Comparison of ENCODE assay signal across 17 mouse cellular contexts in the genomic region with DNA sequence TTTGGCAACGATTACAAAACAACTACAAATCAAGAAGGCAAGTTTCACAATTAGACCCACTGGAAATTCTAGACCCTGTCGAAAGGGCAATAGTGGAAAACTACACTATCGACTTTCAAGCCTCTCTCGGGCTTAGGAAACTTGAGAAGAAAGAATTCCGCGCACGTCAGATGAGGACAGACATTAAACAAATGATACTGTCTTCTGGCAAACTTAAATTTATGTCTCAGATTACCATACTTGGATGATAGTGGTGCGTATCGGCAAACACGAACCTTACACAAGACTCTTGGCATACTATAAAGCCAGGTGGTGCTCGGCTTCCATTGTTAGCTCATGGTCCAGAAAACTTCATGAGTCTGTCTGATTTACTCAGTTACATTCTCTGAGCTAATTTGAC.
DNase-seq lines count a peak whose midpoint lies in the region; ATAC-seq and TF ChIP-seq lines count a peak whose summit lies in the region.
"Had no signal": no experiment of that assay in that cellular context is flagged by ENCODE, and none has a peak within 500 bp of the region (broad histone marks: within the 10 kb centered on the region; RNA-seq: fewer than 3 reads in every experiment).

No protein-coding gene starts in this region.

- H3ac ChIP-seq in myocyte (ENCODE audit: control insufficient read depth, insufficient read length), result no peak overlapping the region

- 43% methylated on average over 11 of the region's 11 CpGs for WGBS in embryonic facial prominence, embryonic 11.5 days
- WGBS in embryonic facial prominence, embryonic 10.5 days, result 54% methylated on average over 11 of the region's 11 CpGs
- WGBS in limb, embryonic 14.5 days, result 63% methylated on average over 11 of the region's 11 CpGs
- 81% methylated on average over 11 of the region's 11 CpGs for WGBS in limb, embryonic 10.5 days
- WGBS in forebrain, embryonic 10.5 days, result 84% methylated on average over 11 of the region's 11 CpGs

- DNase-seq in embryonic facial prominence, embryonic 11.5 days (ENCODE audit: low spot score), result peak; percentile 43
- DNase-seq in embryonic facial prominence, embryonic 10.5 days (ENCODE audit: low spot score), result no peak
- DNase-seq in limb, embryonic 14.5 days (ENCODE audit: low spot score), result peak; percentile 31
- no peak for DNase-seq in limb, embryonic 10.5 days (ENCODE audit: low spot score)
- peak; percentile 63 for DNase-seq in NIH3T3 (ENCODE audit: low read depth)
- no peak for DNase-seq in forebrain, embryonic 10.5 days (ENCODE audit: extremely low spot score, low spot score)
- DNase-seq: adrenal gland, adult 8-10 months; cerebellum, adult 9-11 months; gastrocnemius, postnatal 25 days; lung, postnatal 14 days; thymus, postnatal 14 days had no signal

- H3K4me3 ChIP-seq in embryonic facial prominence, embryonic 11.5 days (ENCODE audit: low read depth, low read length), result no peak overlapping the region
- no peak overlapping the region for H3K4me3 ChIP-seq in embryonic facial prominence, embryonic 10.5 days
- no peak overlapping the region for H3K4me3 ChIP-seq in limb, embryonic 14.5 days (replicated peaks; ENCODE audit: low read length)
- no peak overlapping the region for H3K4me3 ChIP-seq in limb, embryonic 10.5 days
- no peak overlapping the region for H3K4me3 ChIP-seq in myocyte
- no peak overlapping the region for H3K4me3 ChIP-seq in forebrain, embryonic 10.5 days
- H3K4me3 ChIP-seq: limb, embryonic 12.5 days; liver, embryonic 15.5 days had no signal

- no peak for ATAC-seq in embryonic facial prominence, embryonic 11.5 days (replicated peaks; ENCODE audit: insufficient number of reproducible peaks, low FRiP score, low TSS enrichment, low read depth)
- peak; percentile 26; the same call in 1 of the 2 replicates for ATAC-seq in limb, embryonic 14.5 days (ENCODE audit: low FRiP score, low read depth)
- ATAC-seq: forebrain, embryonic 14.5 days; hindbrain, embryonic 16.5 days; intestine, embryonic 16.5 days had no signal

- no peaks in the 10 kb centered on the region for H3K36me3 ChIP-seq in embryonic facial prominence, embryonic 11.5 days (replicated peaks; ENCODE audit: control insufficient read depth, insufficient read depth, low read depth, low read length)
- no peaks in the 10 kb centered on the region for H3K36me3 ChIP-seq in embryonic facial prominence, embryonic 10.5 days (replicated peaks)
- no peaks in the 10 kb centered on the region for H3K36me3 ChIP-seq in limb, embryonic 14.5 days (ENCODE audit: control insufficient read depth, insufficient read depth, low read length)
- H3K36me3 ChIP-seq in limb, embryonic 10.5 days, result no peaks in the 10 kb centered on the region
- H3K36me3 ChIP-seq in myocyte (ENCODE audit: control insufficient read depth, insufficient read depth), result no peaks in the 10 kb centered on the region
- H3K36me3 ChIP-seq in forebrain, embryonic 10.5 days (replicated peaks), result no peaks in the 10 kb centered on the region
- H3K36me3 ChIP-seq: limb, embryonic 12.5 days; liver, embryonic 15.5 days had no signal

- no peak overlapping the region for H3K9ac ChIP-seq in embryonic facial prominence, embryonic 11.5 days (replicated peaks; ENCODE audit: low read length)
- H3K9ac ChIP-seq in limb, embryonic 14.5 days (ENCODE audit: low read depth, low read length, severe bottlenecking), result no peak overlapping the region
- H3K9ac ChIP-seq: limb, embryonic 12.5 days; liver, embryonic 15.5 days had no signal

- H3K27me3 ChIP-seq in embryonic facial prominence, embryonic 11.5 days (ENCODE audit: control insufficient read depth, insufficient read depth, low read length), result no peaks in the 10 kb centered on the region
- H3K27me3 ChIP-seq in embryonic facial prominence, embryonic 10.5 days (replicated peaks; ENCODE audit: low read depth, poor library complexity, severe bottlenecking), result no peaks in the 10 kb centered on the region
- no peaks in the 10 kb centered on the region for H3K27me3 ChIP-seq in limb, embryonic 14.5 days (ENCODE audit: control insufficient read depth, insufficient read depth, low read length)
- no peaks in the 10 kb centered on the region for H3K27me3 ChIP-seq in limb, embryonic 10.5 days (ENCODE audit: low read depth, poor library complexity, severe bottlenecking)
- H3K27me3 ChIP-seq in myocyte (ENCODE audit: control insufficient read depth, insufficient read depth, insufficient read length), result no peaks in the 10 kb centered on the region
- H3K27me3 ChIP-seq in forebrain, embryonic 10.5 days (ENCODE audit: poor library complexity, severe bottlenecking), result no peaks in the 10 kb centered on the region
- H3K27me3 ChIP-seq: limb, embryonic 12.5 days; liver, embryonic 15.5 days had no signal

- no peaks in the 10 kb centered on the region for H3K79me2 ChIP-seq in myocyte (ENCODE audit: control insufficient read depth, insufficient read depth)

- H3K9me3 ChIP-seq in embryonic facial prominence, embryonic 11.5 days (replicated peaks; ENCODE audit: control insufficient read depth, low read length), result no peaks in the 10 kb centered on the region
- H3K9me3 ChIP-seq in embryonic facial prominence, embryonic 10.5 days, result no peaks in the 10 kb centered on the region
- H3K9me3 ChIP-seq in limb, embryonic 14.5 days (ENCODE audit: control insufficient read depth, low read length), result no peaks in the 10 kb centered on the region
- no peaks in the 10 kb centered on the region for H3K9me3 ChIP-seq in limb, embryonic 10.5 days (replicated peaks)
- H3K9me3 ChIP-seq in forebrain, embryonic 10.5 days, result no peaks in the 10 kb centered on the region
- H3K9me3 ChIP-seq: limb, embryonic 12.5 days; liver, embryonic 15.5 days had no signal

- no peak overlapping the region for H3K4me2 ChIP-seq in embryonic facial prominence, embryonic 11.5 days (ENCODE audit: low read depth, low read length)
- no peak overlapping the region for H3K4me2 ChIP-seq in limb, embryonic 14.5 days (replicated peaks; ENCODE audit: low read depth, low read length, severe bottlenecking)
- peak overlapping the region; percentile 42 for H3K4me2 ChIP-seq in myocyte (ENCODE audit: low read depth)
- H3K4me2 ChIP-seq: limb, embryonic 12.5 days; liver, embryonic 15.5 days had no signal

- H3K4me1 ChIP-seq in embryonic facial prominence, embryonic 11.5 days (ENCODE audit: control insufficient read depth, insufficient read depth, low read length), result no peaks in the 10 kb centered on the region
- peaks cover 6% of the 10 kb centered on the region; the same call in 1 of the 2 replicates for H3K4me1 ChIP-seq in embryonic facial prominence, embryonic 10.5 days
- H3K4me1 ChIP-seq in limb, embryonic 14.5 days (ENCODE audit: control insufficient read depth, insufficient read depth, low read length), result no peaks in the 10 kb centered on the region
- no peaks in the 10 kb centered on the region for H3K4me1 ChIP-seq in limb, embryonic 10.5 days
- H3K4me1 ChIP-seq in forebrain, embryonic 10.5 days, result no peaks in the 10 kb centered on the region
- H3K4me1 ChIP-seq: limb, embryonic 12.5 days; liver, embryonic 15.5 days had no signal

- H3K27ac ChIP-seq in embryonic facial prominence, embryonic 11.5 days (replicated peaks; ENCODE audit: low read depth, low read length), result no peak overlapping the region
- H3K27ac ChIP-seq in embryonic facial prominence, embryonic 10.5 days (replicated peaks), result no peak overlapping the region
- H3K27ac ChIP-seq in limb, embryonic 14.5 days (replicated peaks; ENCODE audit: low read depth, low read length), result no peak overlapping the region
- no peak overlapping the region for H3K27ac ChIP-seq in limb, embryonic 10.5 days
- no peak overlapping the region for H3K27ac ChIP-seq in forebrain, embryonic 10.5 days
- H3K27ac ChIP-seq: limb, embryonic 12.5 days; liver, embryonic 15.5 days had no signal

- TF ChIP-seq POLR2A in limb, embryonic 14.5 days (IDR thresholded peaks at IDR 0.05; ENCODE audit: borderline replicate concordance, extremely low read depth, insufficient read depth, insufficient read length), result no peak
- TF ChIP-seq POLR2A in myocyte (IDR thresholded peaks at IDR 0.05; ENCODE audit: insufficient read length, low read depth), result no peak

TF ChIP-seq in myocyte, 11 proteins besides CTCF, POLR2A, EP300 and RAD21:
- TF ChIP-seq E2F4 (IDR thresholded peaks at IDR 0.05; ENCODE audit: insufficient read depth) (no peak), MAX (IDR thresholded peaks at IDR 0.05; ENCODE audit: low read depth) (no peak), TCF12 (IDR thresholded peaks at IDR 0.05; ENCODE audit: insufficient read depth, poor library complexity, severe bottlenecking) (no peak), USF1 (IDR thresholded peaks at IDR 0.05; ENCODE audit: low read depth) (no peak), MYOD1 (IDR thresholded peaks at IDR 0.05; ENCODE audit: control insufficient read depth in 1 of 3, insufficient read length in 2 of 3, low read depth in 2 of 3) (no peak), REST (IDR thresholded peaks at IDR 0.05; ENCODE audit: insufficient read depth, insufficient read length) (no peak), CEBPB (IDR thresholded peaks at IDR 0.05; ENCODE audit: insufficient read depth, poor library complexity, severe bottlenecking) (no peak), SRF (IDR thresholded peaks at IDR 0.05; ENCODE audit: control insufficient read depth, insufficient read length, low read depth) (no peak), POLR2AphosphoS2 (IDR thresholded peaks at IDR 0.05; ENCODE audit: insufficient read length, low read depth) (no peak), TCF3 (IDR thresholded peaks at IDR 0.05; ENCODE audit: insufficient read length, low read depth) (no peak), MYOG (IDR thresholded peaks at IDR 0.05; ENCODE audit: control insufficient read depth in 1 of 3, insufficient read depth in 1 of 3, insufficient read length in 2 of 3, low read depth in 2 of 3) (no peak)
TF ChIP-seq in myocyte: peak in this region for 0.

Comparison
In these comparisons a context has a peak if more than half of its experiments do, and no peak if none do; other contexts are left out.
1. DNase-seq: peak in embryonic facial prominence, embryonic 11.5 days (single experiment), limb, embryonic 14.5 days (single experiment) and NIH3T3 (single experiment); none in embryonic facial prominence, embryonic 10.5 days (single experiment), limb, embryonic 10.5 days (single experiment) and forebrain, embryonic 10.5 days (single experiment).